Mouse (Mus musculus) olfactory bulb, adult 2 months (tissue): Measurements from ENCODE around the gene Sdf4. TPM values are rescaled to one million over a fixed set of nuclear protein-coding genes. Genes with fewer than 3 reads are reported as not detected.

Source experiments
- H3K27ac ChIP-seq: fragments of 200-500 bp; 2 replicates; pipeline ENCODE4 v1.5.1; 2012; ENCODE audit warnings: low read depth, low read length; ENCODE audit not compliant: insufficient read depth
- H3K4me1 ChIP-seq: fragments of 200-500 bp; 2 replicates; pipeline ENCODE4 v1.6.1; 2012; ENCODE audit warnings: low read length; ENCODE audit not compliant: control insufficient read depth, insufficient read depth
- H3K4me3 ChIP-seq: fragments of 200-500 bp; 2 replicates; pipeline ENCODE4 v1.5.1; 2012; ENCODE audit warnings: mild to moderate bottlenecking, low read depth, low read length, moderate library complexity; ENCODE audit not compliant: insufficient read depth
- CTCF ChIP-seq: fragments of 200-500 bp; IDR thresholded peaks from 2 replicates; pipeline ENCODE4 v1.5.1; 2012; ENCODE audit warnings: low read depth, mild to moderate bottlenecking, low read length, moderate library complexity; ENCODE audit not compliant: insufficient read depth
- POLR2A ChIP-seq: fragments of 200-500 bp; IDR thresholded peaks from 2 replicates; pipeline ENCODE4 v1.6.1; 2012; ENCODE audit warnings: mild to moderate bottlenecking, low read depth, low read length, moderate library complexity; ENCODE audit not compliant: insufficient read depth
- WGBS: fragments of 180-500 bp; shearing (Covaris S2); methylation state at CpG from one replicate; pipeline ENCODE4 v1.1.7; 2018; 5-methylcytosine and 5-hydroxymethylcytosine counted together
- polyA plus RNA-seq: library from polyadenylated mRNA; stranded (reverse); fragments of >200 nt; gene quantifications from 2 replicates; pipeline ENCODE4 v1.2.4, GENCODE M21; 2012; ENCODE audit warnings: low replicate concordance; ENCODE audit not compliant: missing spikeins, insufficient read depth, insufficient read length

The Sdf4 gene
- polyA plus RNA-seq, result 218 TPM in 1 of 2 replicates, not detected in the other

DNA sequence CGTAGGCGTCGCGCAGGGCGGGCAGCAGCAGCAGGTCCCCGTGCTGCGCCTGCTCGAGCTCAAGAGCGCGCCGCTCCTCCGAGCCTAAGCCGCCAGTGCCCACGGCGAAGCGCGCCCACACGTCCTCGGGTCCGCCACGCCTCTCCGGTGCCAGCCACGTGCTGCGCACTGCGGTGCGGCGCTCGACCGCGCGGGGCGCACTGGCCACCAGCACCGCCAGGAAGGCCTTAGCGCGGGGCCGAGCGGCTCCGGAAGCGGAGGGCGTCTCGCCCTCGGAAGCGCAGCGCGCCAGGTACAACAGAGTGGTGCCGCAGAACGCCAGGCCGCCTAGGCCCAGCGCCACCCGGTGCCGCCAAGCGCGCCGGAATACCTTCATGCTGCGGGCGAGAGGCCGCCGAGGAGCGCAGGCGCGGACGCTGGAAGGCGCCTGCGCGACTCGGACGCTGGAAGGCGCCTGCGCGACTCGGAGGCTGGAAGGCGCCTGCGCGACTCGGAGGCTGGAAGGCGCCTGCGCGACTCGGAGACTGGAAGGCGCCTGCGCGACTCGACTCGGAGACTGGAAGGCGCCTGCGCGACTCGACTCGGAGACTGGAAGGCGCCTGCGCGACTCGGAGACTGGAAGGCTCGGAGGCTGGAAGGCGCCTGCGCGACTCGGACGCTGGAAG lies at the start of gene Sdf4, which contains the start of gene B3galt6:
Gene Sdf4, plus strand, starts transcription at position 632 of the 665 bp plus-strand sequence.
Gene B3galt6, minus strand, starts transcription at position 409 of the 665 bp plus-strand sequence.
- Histone ChIP-seq H3K4me3 (peak within 1 kb of the TSS; percentile 82), H3K4me1 (peaks cover 13% of the 10 kb centered on the region), H3K27ac (peak within 1 kb of the TSS; percentile 97)
- WGBS, result under 1% methylated on average over 99 of the region's 99 CpGs
- TF ChIP-seq POLR2A (peak; percentile 78), CTCF (peak; percentile 96)

DNA sequence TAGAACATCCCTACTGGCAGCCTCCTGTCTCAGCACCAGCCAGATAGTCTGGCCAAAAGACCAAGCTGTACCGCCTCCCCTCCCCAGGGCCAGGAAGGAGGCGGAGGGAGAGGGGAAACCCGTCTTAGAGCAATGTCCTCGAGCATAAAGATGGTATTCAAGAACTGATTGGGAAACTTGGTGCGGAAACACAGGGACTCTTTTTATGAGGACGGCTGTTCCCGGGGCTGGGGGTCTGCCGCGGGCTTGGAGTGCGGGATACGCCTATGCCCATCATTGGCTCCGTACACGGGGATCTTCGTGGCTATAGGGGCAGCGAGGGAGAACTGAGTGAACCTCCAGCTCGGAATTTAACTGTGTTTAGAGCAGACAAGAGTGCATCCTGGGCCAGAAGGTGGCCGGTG lies 49.6 kb upstream of the Sdf4 start:
- H3K27ac ChIP-seq, result peak overlapping the region; percentile 38
- TF ChIP-seq CTCF (no peak), POLR2A (no peak)
- H3K4me3 ChIP-seq, result peak overlapping the region; percentile 76
- H3K4me1 ChIP-seq, result peaks cover 10% of the 10 kb centered on the region
- under 1% methylated on average over 17 of the region's 17 CpGs for WGBS

DNA sequence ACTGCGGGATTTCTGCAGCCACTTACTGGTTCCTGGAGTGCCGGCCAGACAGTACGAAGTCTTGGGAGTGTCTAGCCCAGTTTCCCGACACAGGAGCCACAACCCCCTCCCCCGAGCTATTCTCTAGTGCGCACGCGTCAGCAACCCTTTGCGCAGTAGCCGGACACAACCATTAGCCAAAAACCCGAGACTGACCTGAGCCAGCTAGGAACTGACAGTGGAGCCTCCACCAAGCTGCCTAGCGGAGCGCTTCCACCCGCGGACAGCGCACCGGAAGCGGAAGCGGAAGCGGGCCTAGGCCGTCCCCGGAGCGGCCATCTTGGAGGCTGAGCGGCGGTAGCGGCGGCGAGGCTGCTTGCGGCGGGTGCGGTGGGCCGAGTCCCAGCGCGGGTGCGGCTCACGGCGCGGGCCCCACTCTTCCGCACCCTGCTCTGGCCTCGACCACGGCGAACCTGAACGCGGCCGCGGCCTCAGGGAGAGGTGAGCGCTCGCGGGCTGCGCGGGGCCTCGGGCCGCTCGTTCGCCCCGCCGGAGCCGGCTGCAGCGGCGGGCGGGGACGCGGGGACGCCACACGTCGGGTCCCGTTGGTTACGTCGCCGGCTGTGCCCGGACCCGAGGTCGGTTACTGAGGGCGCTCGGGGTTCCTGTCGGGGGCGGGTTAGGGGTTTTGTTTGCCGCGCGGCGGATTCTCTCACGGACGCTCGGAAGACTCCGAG lies 49.0 kb upstream of the Sdf4 start, which contains the start of gene Ube2j2:
Gene Ube2j2, plus strand, starts transcription at position 298 of the 716 bp plus-strand sequence.
- H3K4me3 ChIP-seq, result peak within 1 kb of the TSS; percentile 76
- WGBS, result under 1% methylated on average over 85 of the region's 85 CpGs
- H3K27ac ChIP-seq, result peak within 1 kb of the TSS; percentile 38
- peaks cover 10% of the 10 kb centered on the region for H3K4me1 ChIP-seq
- TF ChIP-seq POLR2A, result peak; percentile 82
- TF ChIP-seq CTCF, result no peak

DNA sequence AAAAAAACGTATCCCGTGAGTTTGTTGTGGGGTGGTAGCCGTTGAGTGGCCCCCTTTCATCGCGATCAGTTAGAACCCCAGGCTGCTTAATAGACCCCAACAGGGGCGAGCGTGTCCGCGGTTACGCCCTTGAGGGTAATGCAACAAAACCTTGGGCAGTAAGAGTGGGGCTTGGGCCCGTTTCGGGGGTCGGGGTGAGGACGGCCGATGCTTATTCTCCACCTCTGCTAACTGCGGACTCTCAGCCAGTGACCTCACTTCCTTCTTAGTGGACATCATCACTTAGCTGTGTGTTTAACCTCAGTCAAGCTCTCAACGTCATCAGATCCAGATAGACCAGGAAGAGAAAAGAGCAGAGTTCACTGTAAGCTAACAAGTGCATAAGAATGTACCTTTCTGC lies 48.4 kb upstream of the Sdf4 start:
- H3K27ac ChIP-seq, result no peak overlapping the region

DNA sequence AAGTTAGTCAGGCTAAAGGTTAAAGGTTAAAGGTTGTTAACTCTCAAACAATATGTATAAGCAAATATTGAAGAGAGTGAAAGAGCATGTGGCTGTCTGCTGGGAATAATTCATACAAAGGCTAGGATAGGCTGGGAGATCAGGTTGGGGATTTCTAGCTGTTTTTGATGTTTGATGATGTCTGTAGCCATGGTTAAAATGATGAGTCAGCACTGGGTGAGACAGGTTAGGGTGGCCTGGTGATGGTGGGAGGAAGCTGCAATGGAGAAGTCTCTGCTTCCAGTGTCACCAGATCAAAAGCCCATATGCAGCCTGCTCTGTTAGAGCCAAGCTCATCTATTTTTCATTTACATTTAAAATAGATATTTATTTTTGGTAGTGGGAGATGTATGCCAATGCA lies 45.6 kb upstream of the Sdf4 start:
- Histone ChIP-seq H3K4me1 (peaks cover 10% of the 10 kb centered on the region), H3K27ac (no peak overlapping the region)
- TF ChIP-seq CTCF (no peak), POLR2A (no peak)

More for the DNA sequence above, 48.4 kb upstream of the Sdf4 start:
- 0% methylated on average over 17 of the region's 17 CpGs for WGBS
- no peak for TF ChIP-seq CTCF
- TF ChIP-seq POLR2A, result no peak
- Histone ChIP-seq H3K4me3 (peak overlapping the region; percentile 76), H3K4me1 (peaks cover 10% of the 10 kb centered on the region)

DNA sequence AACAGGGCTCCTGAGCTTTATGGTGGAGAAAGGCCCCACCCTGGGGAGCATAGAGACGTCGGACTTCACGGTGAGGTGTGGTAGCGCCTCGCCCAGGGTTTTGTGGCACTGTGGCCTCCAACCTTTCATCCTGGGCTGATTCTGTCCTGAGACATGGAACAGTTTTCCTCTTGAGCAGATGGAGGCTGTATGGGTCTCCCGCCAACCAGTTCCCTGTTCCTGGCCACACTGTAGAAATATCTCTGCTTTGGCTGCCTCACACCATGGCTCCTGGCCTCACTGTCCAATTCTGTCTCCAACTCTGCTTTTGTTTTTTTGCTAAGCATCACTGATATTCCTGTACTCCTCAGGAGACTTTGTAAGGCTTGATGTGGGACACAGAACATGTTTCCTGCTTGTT lies 37.2 kb upstream of the Sdf4 start:
- H3K4me1 ChIP-seq, result no peaks in the 10 kb centered on the region
- H3K27ac ChIP-seq, result no peak overlapping the region
- 91% methylated on average over 6 of the region's 6 CpGs for WGBS
- H3K4me3 ChIP-seq, result no peak overlapping the region
- TF ChIP-seq POLR2A (no peak), CTCF (no peak)

More for the DNA sequence above, 45.6 kb upstream of the Sdf4 start:
- H3K4me3 ChIP-seq, result no peak overlapping the region

GRCm38 (mm10) chr4:155959275-155959674 lies 33.4 kb upstream of the Sdf4 start:
- no peak overlapping the region for H3K4me3 ChIP-seq
- H3K27ac ChIP-seq, result no peak overlapping the region
- 3% methylated on average over 5 of the region's 5 CpGs for WGBS
- H3K4me1 ChIP-seq, result peaks cover 10% of the 10 kb centered on the region
- no peak for TF ChIP-seq POLR2A
- TF ChIP-seq CTCF, result peak; percentile 70

DNA sequence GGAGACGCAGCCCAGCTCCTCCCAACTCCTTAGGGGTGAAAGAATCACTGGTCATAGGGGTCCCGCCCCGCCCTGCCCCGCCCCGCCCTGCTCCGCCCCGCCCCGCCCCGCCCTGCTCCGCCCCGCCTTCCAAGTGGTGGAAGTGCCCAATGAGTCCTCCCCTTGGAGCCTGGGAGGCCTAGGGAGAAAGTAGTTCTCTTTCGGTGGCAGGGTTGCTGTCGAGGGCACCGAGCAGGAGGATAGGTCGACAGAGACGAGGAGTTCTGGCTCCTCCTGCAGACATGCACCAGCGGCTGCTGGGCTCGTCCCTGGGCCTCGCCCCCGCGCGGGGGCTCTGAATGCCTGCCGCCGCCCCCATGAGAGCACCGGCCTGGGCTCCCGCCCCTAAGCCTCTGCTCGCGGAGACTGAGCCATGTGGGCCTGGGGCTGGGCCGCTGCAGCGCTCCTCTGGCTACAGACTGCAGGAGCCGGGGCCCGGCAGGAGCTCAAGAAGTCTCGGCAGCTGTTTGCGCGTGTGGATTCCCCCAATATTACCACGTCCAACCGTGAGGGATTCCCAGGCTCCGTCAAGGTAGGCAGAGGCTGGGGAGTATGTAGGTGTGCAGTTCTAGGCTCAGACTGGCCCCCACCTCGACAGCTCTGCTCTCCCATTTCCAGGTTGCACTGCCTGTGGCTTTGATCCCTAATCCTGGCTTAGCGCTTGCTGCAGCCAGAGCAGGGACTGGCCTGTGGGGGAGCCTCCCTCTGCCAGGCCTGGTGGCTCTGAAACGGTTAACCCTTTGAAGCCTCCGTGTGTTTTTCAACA lies 30.3 kb upstream of the Sdf4 start, which contains the start of gene C1qtnf12:
Gene C1qtnf12, plus strand, starts transcription at position 152 of the 805 bp plus-strand sequence.
- Histone ChIP-seq H3K4me3 (peak within 1 kb of the TSS; percentile 45), H3K27ac (no peak within 1 kb of the TSS), H3K4me1 (peaks cover 10% of the 10 kb centered on the region)
- WGBS, result 3% methylated on average over 42 of the region's 42 CpGs
- TF ChIP-seq CTCF, result no peak
- no peak for TF ChIP-seq POLR2A
